Mouse (Mus musculus) 3134 (cell line): ENCODE results near the gene Cd4.
"Not testable (repeated sequence)": the region's sequence is repeated elsewhere in the genome, so short reads cannot be mapped to it uniquely, and the experiment has no call there.

ENCODE experiments used
- DNase-seq: peaks from one replicate; pipeline ENCODE4 v3.0.0-alpha.2; 2011; ENCODE audit warnings: low spot score; ENCODE audit not compliant: insufficient read length; ENCODE audit errors: extremely low read depth

Cd4 gene

DNA sequence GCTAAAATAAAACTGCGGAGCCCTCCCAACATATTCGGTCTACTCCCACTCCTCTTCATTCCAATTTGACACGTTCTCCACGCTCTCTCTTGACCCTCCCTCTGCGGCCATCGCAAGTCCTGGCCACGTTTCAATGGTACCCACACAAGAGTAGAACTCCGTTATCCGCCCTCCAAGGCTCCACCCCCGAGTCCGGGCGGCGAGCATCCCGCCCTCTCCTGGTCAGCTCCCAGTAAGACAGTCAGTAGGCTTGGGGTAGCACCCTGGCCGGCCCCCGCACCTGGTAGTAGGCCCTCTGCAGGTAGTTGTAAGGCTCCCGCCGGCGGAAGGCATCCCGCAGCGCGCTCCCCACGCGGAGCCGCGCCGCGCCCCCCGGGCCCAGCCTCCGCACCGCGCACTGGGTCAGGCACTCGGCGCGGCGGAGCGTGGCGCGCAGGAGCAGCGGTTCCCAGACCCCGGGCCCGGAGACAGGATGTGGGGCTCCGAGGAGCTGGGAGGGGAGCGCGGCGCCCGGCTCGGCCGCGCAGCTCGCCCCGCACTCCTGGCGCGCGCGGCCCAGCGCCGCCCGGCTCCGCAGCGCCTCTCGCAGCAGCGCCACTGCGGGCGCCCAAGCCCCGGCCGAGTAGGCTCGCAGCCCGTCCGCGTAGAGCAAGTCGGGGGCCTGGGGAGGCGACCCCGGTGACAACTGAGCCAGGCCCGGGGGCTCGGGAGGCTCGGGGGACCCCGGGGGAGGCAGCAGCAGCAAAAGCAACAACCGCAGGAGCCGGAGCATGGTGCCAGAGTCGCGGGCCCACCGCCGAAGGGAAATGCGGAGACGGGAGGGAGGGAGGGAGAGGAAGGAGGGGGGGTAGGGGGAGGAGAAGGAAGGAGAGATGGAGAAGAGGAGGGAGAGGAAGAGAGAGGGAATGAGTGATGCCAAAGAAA is 30.8 kb downstream of the Cd4 start, which contains the start of gene P3h3:
Gene P3h3, minus strand, starts transcription at position 837 of the 924 bp plus-strand sequence.
- peak; percentile 75 for DNase-seq

GRCm38 (mm10) chr6:124856321-124856720 is 31.7 kb downstream of the Cd4 start:
- DNase-seq = no peak

DNA sequence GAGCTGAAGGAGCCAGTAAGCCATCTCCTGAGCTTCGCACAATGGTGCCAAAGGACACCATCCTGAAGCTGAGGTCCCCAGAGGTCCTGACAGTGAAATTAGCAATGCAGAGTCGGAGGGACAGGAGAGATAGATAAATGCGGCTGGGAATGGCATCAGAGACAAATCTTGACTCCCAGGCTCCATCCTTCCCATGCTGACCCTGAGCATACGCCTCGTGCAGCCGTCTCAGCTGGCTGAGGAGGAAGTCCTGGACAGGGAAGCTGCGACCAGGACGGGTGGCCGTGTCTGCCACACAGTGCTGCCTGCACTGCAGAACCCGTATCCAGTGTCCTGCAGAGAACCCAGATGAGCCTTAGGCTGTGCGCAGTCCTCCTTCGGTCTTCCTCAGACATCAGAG is 33.4 kb downstream of the Cd4 start:
- DNase-seq = no peak

- no peak for DNase-seq
Measured at GRCm38 (mm10) chr6:124850535-124850934, 37.5 kb downstream of the Cd4 start.

DNA sequence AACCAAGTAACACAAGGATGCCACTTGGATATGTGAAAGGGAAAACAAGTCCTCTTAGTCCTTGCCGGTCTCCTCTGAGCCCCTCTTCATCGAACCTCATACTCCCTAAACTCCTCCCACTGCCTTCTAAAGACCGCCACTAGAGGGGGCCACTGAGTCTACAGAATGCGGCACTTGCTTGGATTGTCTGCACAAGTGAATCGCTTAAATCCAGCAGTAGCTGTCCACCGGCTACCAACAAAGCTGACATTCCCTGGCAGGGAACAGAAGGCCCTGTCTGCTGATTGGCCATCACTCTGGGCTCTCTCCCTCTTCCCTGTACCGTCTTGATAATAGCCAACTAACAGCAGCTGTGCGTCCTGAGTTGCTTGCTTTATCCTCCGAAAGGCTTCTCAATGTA is 40.7 kb downstream of the Cd4 start:
- DNase-seq = peak; percentile 43

GRCm38 (mm10) chr6:124840241-124841167 is 47.5 kb downstream of the Cd4 start, which contains the start of gene Gnb3:
TSS of gene Gnb3 (minus strand) at chr6:124840275.
- DNase-seq = no peak

DNA sequence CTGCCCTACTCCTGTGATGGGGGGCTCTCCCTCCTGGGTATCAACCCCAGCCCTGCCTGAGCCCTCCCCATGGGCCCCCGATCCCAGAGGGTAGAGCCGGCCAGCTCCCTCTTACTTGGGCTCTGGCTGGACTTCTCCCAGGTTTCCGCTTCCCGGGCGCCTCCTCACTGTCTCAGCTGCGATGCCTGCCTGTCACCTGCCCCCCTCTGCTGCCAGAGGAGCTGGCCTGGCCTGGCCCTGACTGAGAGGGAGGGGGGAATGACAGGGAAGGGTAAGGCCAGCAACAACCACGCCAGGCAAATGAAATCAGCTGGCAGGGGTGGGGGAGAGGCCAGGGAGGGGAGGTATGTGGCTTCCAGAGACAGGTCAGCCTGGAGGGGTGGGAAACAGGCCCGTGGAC is 48.2 kb downstream of the Cd4 start:
- DNase-seq = no peak

DNA sequence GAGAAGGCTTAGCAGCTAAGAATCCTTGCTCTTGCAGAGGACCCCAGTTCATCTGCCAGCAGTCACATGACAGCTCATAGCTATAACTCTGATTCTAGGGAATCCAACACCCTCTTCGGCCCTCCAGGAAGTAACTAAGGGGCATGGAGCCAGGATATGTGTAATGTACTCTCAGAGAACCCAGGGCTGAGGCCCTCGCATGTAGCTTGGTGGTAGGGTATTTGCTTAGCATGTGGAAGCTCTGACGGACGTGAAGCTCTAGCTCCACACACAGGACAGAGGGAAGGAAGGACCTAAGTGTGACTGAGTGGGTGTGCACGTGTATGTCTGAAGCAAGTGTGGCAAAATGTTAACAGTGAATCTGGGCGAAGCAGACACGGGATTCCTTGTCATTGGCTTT is 51.6 kb downstream of the Cd4 start:
- no peak for DNase-seq

DNA sequence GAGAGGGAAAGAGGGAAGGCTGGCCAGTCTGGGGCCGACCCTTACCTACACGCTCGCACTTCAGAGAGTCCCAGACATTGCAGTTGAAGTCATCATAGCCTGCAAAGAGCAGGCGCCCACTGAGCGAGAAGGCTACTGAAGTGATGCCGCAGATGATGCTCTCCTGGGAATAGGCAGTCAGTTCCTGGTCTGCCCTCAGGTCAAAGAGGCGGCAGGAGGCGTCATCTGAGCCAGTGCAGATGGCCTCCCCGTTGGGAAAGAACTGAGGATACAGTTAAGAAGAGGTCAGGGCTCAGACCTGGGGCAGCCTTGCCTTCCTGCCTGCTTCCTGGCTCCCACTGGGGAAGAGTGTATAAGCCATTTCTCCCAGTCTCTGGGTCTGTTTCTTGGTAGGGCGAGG is 52.5 kb downstream of the Cd4 start:
- DNase-seq = no peak

DNA sequence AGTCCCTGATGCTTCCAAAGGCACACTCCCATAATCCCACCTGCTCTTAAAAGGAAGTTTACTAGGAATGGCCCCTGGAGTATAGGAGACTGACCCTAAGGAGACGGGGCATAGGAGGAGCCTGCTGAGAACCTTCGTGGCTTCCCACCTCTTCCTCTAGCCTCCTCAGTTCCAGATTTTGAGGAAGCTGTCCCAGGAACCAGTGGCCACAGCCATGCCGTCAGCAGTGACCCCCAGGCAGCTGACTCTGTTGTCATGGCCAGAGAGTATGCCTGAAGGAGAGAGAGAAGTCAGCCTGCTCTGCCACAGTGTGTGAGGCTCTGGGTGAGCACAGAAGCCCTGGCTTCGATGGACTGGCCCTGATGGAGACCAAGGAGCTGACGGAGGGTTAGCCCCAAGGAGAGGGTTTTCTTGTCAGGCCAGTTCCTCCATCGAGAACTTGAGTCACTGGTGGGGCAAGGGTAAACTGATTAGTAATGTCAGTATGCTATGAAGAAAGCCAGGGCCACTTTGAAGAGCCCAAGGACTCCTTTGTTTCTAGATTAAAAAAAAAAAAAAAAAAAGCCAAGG is 53.4 kb downstream of the Cd4 start:
- DNase-seq = no peak

DNA sequence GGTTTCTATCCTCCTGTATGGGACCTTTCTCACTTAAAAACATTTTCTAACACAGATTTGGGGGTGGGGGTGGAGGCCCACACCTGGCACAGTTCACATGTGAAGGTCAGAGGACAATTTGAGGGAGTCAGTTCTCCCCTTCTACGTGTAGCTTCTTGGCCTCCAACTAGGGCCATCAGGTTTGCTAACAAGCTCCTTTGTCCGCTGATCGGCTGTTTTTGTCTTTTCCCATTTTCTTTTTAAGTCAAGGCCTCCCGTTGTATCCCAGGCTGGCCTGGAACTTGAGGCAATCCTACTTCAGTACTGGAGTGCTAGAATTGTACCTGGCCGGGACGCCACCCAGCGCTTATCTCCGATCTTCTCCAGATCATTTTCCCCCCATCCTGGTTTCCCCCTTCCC is 56.4 kb downstream of the Cd4 start:
- no peak for DNase-seq

GRCm38 (mm10) chr6:124831199-124831598 is 56.8 kb downstream of the Cd4 start:
- DNase-seq = not testable (repeated sequence)

DNA sequence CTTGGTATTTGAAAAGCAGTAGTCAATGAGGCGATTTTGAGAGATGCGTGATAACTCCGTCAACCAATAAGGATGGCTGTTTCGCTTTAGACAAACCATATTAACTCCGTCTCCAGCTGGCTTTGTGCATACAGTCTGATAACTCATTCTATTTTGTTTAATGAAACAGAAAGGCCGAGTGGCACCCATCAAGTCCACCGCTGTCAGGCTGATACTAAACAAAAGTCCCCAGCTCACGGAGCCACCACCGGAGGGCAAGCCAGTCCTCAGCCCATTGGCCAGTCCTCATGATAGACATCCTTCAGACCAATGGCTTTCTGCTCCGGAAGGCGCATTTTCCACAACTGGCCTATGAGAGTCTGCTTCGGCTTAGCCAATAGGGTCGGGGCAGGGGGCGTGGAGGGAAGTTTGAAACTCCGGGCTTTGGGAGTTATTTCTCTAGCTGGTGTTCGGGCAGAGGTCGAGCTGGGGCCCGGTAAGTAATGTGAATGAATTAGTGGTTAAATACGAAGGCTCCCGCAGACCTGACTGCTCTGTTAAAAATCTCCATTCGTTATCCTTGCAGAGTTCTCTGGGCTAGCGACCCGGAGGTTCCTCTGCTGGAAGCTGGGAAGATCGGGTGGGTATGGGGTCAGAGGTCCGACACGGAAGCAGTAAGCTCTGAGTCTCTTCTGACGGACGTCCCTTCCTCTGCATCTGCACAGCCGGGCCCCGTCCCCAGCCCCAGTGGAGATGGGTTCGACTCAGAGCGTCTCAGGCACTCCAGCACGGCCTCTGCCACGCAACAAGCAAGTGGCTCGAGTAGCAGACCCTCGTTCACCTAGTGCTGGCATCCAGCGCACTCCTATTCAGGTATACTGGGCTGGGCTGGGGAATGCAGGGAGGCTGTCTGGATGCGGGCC is 58.0 kb downstream of the Cd4 start:
- peak; percentile 79 for DNase-seq

DNA sequence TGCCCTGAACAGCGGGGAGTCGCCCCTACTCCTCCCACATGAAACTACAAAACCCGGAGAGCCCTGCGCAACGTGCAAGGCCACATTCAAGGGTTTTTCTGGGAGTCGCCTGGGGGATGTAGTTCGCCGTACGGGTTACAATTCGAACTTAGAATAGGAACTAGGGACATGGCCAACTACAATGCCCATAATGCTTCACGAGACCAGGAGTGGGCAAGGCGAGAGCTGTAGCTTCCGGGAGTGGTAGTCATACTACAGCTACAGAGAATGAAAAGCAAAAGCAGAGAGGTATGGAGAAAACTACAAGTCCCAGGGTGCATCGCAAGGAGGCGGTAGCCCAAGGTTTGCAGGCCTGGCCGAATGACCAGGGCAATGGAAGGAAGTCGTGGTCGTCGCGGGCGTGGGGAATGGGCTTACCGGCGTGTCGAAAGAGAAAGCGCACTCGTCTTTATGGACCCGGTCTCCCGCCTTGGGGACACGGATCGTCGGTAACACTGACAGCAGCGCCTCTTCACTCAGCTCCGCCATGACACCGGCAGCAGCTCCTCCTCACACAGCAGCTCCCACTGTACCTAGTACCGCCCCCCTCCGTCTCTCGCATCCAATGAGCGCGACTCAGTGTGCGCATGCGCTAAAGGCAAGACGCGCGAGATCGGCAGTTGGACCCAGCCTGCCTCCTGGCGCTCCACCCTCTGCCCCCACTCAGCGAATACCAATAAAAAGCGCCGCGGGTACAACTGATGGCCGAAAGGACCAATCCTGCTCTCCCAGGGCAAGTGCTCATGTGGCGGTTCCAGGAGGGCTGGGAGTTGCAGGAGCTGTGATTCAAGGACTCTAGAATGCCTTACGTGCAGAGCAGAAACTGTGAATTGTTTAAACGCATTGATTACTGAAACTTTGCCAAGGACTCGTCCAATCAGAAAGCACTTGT is 58.9 kb downstream of the Cd4 start, which contains the start of the genes Usp5 and Cdca3:
Gene Usp5, minus strand, starts transcription at position 617 of the 931 bp plus-strand sequence.
Gene Cdca3, plus strand, starts transcription at position 680 of the 931 bp plus-strand sequence.
- peak; percentile 99 for DNase-seq

GRCm38 (mm10) chr6:124828101-124828592 is 59.9 kb downstream of the Cd4 start:
- peak; percentile 75 for DNase-seq

DNA sequence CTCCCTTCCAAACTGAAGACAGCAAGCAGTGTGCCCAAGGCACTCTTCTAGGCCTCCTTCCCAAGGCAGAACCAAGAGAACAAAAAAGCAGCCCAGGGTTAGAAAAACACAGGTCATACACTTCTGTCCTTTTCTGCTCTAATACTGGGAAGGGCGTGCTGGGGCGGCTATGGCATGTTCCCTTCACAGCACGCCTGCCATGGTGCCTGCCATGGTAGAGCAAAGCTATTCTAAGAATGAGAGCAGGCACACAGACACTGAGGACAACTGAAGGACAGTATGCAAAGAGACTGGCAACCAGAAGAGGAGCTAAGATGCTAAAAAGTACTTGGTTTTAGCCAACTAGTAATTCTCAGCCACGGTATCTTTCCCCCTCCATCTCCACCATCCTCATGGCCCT is 66.0 kb downstream of the Cd4 start:
- DNase-seq = no peak

DNA sequence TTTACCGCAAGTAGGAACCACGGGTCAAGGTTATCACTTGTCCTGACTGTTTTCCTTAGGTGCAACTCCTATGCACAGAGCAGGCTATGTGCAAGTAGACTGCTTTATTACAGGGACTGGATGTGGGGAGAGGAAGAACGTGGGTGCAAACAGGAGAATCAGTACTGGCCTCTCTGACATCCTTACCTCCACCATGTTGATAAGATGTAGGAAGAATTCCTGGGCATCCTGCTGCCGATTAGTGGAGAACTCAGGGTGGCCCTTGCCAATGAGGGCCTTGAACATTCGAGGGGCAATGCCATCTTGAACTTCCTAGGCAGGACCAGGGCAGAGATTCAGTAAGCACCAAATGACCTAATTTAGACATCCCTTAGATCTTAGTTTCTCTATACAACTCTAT is 67.1 kb downstream of the Cd4 start:
- DNase-seq = no peak

DNA sequence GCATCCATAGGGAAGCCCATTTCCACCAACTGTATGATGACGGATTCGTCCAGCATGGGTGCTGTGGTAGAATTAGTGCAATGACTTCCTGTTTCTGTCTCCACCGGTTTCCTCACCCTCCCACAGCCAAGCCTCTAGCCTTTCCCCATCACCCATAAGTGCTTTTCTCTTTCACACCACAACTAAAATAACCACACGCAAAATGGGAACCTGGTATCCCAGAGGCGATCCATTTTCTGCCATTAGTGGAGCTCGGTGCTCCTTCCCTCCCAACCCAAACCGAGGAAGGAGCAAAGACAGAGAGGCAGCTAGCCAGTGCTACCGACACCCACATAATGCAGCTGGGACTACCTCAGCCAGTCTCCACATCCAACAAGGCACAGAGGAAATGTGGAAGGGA is 70.0 kb downstream of the Cd4 start:
- no peak for DNase-seq

- DNase-seq = no peak
Measured at GRCm38 (mm10) chr6:124817563-124817962, 70.5 kb downstream of the Cd4 start.
